Mouse (Mus musculus): Measurements from ENCODE around the gene Pef1. TPM values are rescaled to one million over a fixed set of nuclear protein-coding genes. Genes with fewer than 3 reads are reported as not detected.

The Pef1 gene
- polyA plus RNA-seq (2014; fragmentation: Illumina TruSeq; extraction: RNeasy Lipid Tissue Mini Kit (QIAGEN cat#74804); ENCODE audit: low replicate concordance): 5.3 TPM

DNA sequence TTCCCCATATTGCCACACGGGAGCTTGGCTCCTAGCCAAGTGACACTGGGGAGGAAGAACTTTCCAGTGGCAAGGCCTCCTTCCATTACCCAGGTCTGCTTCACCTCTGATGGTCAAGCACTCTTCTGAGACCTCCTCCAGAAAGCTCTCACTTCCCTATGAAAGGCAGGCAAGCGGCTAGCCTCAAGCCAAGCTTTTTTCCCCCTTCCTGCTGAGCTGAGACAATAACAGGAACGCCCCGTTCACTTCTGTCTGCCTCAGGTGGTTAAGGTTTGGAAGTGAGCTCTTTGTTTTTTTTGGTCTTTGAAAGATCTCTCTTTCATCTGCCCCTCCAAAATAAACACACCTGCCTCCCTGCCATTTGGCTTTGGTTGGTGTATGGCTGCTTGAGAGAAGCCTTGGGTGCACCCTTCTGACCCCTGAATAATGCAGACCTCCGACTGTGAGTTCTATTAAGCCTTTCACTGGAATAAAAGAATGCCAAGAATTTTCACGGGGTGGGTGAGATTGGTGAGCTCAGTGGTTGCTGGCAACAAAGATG is at the start of gene Pef1:
Pef1 (plus strand) TSS at position 448 of the 541 bp plus-strand sequence.

DNA sequence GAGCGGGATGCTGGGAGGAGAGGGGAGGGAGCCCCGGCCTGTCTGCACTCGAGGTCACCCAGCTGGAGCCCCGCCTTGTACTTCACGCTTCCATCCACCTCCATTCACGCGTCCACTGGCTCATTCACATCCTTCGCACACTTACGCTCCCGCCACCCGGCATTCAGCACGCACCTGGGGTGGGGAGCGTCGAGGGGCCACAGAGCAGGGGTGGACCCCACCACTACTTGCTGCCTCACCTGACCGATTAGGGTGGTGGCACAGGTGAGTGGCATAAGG is 36.8 kb downstream of the Pef1 start, which contains the start of gene Hcrtr1:
Hcrtr1 (minus strand) TSS at position 146 of the 279 bp plus-strand sequence.

DNA sequence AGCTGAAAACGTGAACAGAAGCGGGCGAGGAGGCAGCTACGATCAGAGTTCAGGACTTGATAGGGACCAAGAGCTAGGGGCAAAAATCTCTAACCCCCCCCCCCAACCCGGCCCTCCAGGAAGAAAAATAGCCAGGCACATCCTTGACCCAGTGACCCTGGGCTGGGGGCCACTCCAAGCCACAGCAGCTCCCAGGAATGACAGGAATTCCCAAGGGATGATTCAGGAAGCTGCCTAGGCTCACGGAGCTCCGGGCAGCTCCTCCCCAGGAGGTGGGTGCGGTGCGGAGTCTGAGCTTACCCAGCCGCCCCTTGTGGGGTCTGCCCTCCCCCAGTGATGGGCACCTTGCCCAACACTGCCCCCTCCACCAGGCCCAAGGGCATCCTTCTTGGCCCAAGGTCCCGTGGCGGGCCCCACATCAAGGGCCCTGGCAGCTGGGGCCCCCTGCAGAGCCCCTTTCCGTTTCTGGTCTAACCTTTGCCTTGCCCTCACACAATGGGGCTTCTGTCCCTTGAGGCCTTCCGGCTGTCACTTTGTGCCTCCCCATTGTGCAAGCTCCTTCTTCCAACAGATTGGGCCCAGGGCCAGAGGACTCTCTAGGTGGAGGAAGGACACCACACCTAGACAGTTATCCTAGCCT is 72.8 kb downstream of the Pef1 start, which contains the start of gene Tinagl1:
Tinagl1 (minus strand) TSS at position 51 of the 640 bp plus-strand sequence.

Other genes with a start within 250 kb of the Pef1 start
- not detected for gene Spocd1, start 173.3 kb upstream of the Pef1 start, polyA plus RNA-seq (2014; fragmentation: Illumina TruSeq; extraction: RNeasy Lipid Tissue Mini Kit (QIAGEN cat#74804); ENCODE audit: low replicate concordance)
- gene Adgrb2, start 117.7 kb upstream of the Pef1 start, polyA plus RNA-seq (2014; fragmentation: Illumina TruSeq; extraction: RNeasy Lipid Tissue Mini Kit (QIAGEN cat#74804); ENCODE audit: low replicate concordance): not detected
- gene Col16a1, start 54.7 kb upstream of the Pef1 start, polyA plus RNA-seq (2014; fragmentation: Illumina TruSeq; extraction: RNeasy Lipid Tissue Mini Kit (QIAGEN cat#74804); ENCODE audit: low replicate concordance): 1.4 TPM
- not detected for gene Hcrtr1, start 36.8 kb downstream of the Pef1 start, polyA plus RNA-seq (2014; fragmentation: Illumina TruSeq; extraction: RNeasy Lipid Tissue Mini Kit (QIAGEN cat#74804); ENCODE audit: low replicate concordance)
- 3.1 TPM for gene Tinagl1, start 72.6 kb downstream of the Pef1 start, polyA plus RNA-seq (2014; fragmentation: Illumina TruSeq; extraction: RNeasy Lipid Tissue Mini Kit (QIAGEN cat#74804); ENCODE audit: low replicate concordance)
- gene Gm853, start 119.8 kb downstream of the Pef1 start, polyA plus RNA-seq (2014; fragmentation: Illumina TruSeq; extraction: RNeasy Lipid Tissue Mini Kit (QIAGEN cat#74804); ENCODE audit: low replicate concordance): not detected
- gene Serinc2, start 176.6 kb downstream of the Pef1 start, polyA plus RNA-seq (2014; fragmentation: Illumina TruSeq; extraction: RNeasy Lipid Tissue Mini Kit (QIAGEN cat#74804); ENCODE audit: low replicate concordance): 0.82 TPM
- not detected for gene Fabp3, start 206.0 kb downstream of the Pef1 start, polyA plus RNA-seq (2014; fragmentation: Illumina TruSeq; extraction: RNeasy Lipid Tissue Mini Kit (QIAGEN cat#74804); ENCODE audit: low replicate concordance)
- gene Gm10570, start 206.1 kb downstream of the Pef1 start, polyA plus RNA-seq (2014; fragmentation: Illumina TruSeq; extraction: RNeasy Lipid Tissue Mini Kit (QIAGEN cat#74804); ENCODE audit: low replicate concordance): not detected

All from small intestine, adult 10 weeks (tissue).